Mouse (Mus musculus) stomach, postnatal 0 days (tissue): ENCODE measurements at regions not wholly inside any gene's neighbourhood (a gene's known extent, or its start where the extent isn't known, plus 50 kb on each side); places are given as distances from the start of the nearest gene placed in this dataset.

ENCODE experiments used
- ATAC-seq: fragments of 200-750 bp; cut with Nextera tagmentation; 2 replicates; pipeline ENCODE4 v1.8.0; 2017; ENCODE audit not compliant: low FRiP score, low TSS enrichment
- DNase-seq: peaks from one replicate; pipeline ENCODE4 v3.0.0-alpha.2; 2016; ENCODE audit warnings: low spot score
- H3K27ac ChIP-seq: fragments of 300-500 bp; sonication (generic); replicated peaks from 2 replicates; pipeline ENCODE4 v1.5.1; 2014; ENCODE audit warnings: mild to moderate bottlenecking, control low read depth
- H3K27me3 ChIP-seq: fragments of 300-500 bp; sonication (generic); 2 replicates; pipeline ENCODE4 v1.6.1; 2014; ENCODE audit warnings: low read length; ENCODE audit not compliant: control insufficient read depth, insufficient read depth
- H3K36me3 ChIP-seq: fragments of 300-500 bp; sonication (generic); 2 replicates; pipeline ENCODE4 v1.6.1; 2014; ENCODE audit warnings: low read length, mixed read lengths; ENCODE audit not compliant: control insufficient read depth, insufficient read depth
- H3K4me1 ChIP-seq: fragments of 300-500 bp; sonication (generic); replicated peaks from 2 replicates; pipeline ENCODE4 v1.6.1; 2014; ENCODE audit warnings: antibody characterized with exemption; ENCODE audit not compliant: control insufficient read depth, insufficient read depth
- H3K4me2 ChIP-seq: fragments of 300-500 bp; sonication (generic); replicated peaks from 2 replicates; pipeline ENCODE4 v1.6.1; 2014; ENCODE audit warnings: low read depth, mild to moderate bottlenecking, control low read depth, moderate library complexity
- H3K4me3 ChIP-seq: fragments of 300-500 bp; sonication (generic); 2 replicates; pipeline ENCODE4 v1.5.1; 2014; ENCODE audit warnings: low read depth, low read length, control low read depth
- H3K9ac ChIP-seq: fragments of 300-500 bp; sonication (generic); 2 replicates; pipeline ENCODE4 v1.6.1; 2014; ENCODE audit warnings: mild to moderate bottlenecking, low read length, control low read depth, mixed read lengths
- H3K9me3 ChIP-seq: fragments of 300-500 bp; sonication (generic); 2 replicates; pipeline ENCODE4 v1.6.1; 2016; ENCODE audit warnings: low read length; ENCODE audit not compliant: control insufficient read depth
- CTCF ChIP-seq: IDR thresholded peaks from 2 replicates; pipeline ENCODE4 v1.5.1; 2016; ENCODE audit warnings: antibody characterized with exemption, low read depth, mild to moderate bottlenecking, moderate library complexity
- EP300 ChIP-seq: optimal IDR thresholded peaks from 2 replicates; pipeline ENCODE3; 2016; ENCODE audit warnings: antibody characterized with exemption
- WGBS: fragments of 180-500 bp; shearing (Covaris S2); extraction: QIAGEN DNeasy Blood & Tissue Kit; methylation state at CpG from one replicate; pipeline ENCODE4 v1.1.7; 2014; 5-methylcytosine and 5-hydroxymethylcytosine counted together

DNA sequence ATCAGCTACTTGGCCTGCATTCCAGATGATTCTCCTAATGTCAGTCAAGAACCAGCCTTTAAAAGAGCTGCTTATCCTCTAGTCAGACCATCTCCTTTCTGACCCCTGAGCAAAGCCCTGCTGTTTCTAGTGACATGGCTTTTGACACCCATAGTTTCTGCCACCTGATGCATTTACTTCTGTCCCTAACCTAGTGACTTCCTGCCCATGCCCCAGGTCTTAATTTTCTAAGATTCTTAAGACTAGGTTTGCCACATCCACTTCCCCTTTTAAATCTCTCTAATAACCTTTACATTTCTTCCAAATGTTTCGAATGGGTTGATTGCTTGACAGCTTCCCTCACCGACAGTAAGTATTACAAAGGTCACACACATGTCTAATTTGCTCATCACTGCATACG, 321.1 kb upstream of the Trib2 start:
- H3K4me3 ChIP-seq = no peak overlapping the region
- no peak overlapping the region for H3K4me2 ChIP-seq
- no peak for ATAC-seq
- H3K9ac ChIP-seq = no peak overlapping the region
- H3K4me1 ChIP-seq = no peaks in the 10 kb centered on the region
- H3K27ac ChIP-seq = no peak overlapping the region
- no peaks in the 10 kb centered on the region for H3K36me3 ChIP-seq
- no peaks in the 10 kb centered on the region for H3K9me3 ChIP-seq
- no peaks in the 10 kb centered on the region for H3K27me3 ChIP-seq
- DNase-seq = no peak
- TF ChIP-seq CTCF = no peak
- no peak for TF ChIP-seq EP300
- 88% methylated on average over 3 of the region's 3 CpGs for WGBS

DNA sequence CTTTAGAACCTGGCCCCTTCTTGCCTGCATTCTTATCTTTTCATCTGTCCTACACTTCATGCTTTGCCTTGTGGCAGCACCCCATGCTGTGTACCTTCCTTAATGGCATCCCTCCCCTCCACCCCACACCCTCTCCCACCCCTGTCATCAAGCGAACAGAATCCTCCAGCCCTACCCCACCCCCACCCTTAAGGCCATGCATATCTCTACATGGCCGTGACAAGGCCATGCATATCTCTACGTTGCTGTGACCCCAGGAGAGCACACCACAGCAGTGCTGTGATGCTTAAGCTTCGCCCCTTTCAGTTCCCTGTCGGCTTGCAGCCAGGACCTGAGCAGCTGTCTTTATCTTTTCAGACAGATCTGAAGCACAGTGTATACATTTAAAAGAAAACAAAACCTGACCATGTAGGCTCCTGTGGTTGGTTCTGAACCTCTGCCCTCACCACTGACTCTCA, 319.5 kb upstream of the Trib2 start:
- Histone ChIP-seq H3K9ac (no peak overlapping the region), H3K27ac (no peak overlapping the region), H3K27me3 (no peaks in the 10 kb centered on the region), H3K4me1 (no peaks in the 10 kb centered on the region), H3K4me3 (no peak overlapping the region), H3K9me3 (no peaks in the 10 kb centered on the region), H3K4me2 (no peak overlapping the region), H3K36me3 (no peaks in the 10 kb centered on the region)
- ATAC-seq (no peak), DNase-seq (no peak)
- no peak for TF ChIP-seq CTCF
- no peak for TF ChIP-seq EP300
- 17% methylated on average over 5 of the region's 5 CpGs for WGBS

DNA sequence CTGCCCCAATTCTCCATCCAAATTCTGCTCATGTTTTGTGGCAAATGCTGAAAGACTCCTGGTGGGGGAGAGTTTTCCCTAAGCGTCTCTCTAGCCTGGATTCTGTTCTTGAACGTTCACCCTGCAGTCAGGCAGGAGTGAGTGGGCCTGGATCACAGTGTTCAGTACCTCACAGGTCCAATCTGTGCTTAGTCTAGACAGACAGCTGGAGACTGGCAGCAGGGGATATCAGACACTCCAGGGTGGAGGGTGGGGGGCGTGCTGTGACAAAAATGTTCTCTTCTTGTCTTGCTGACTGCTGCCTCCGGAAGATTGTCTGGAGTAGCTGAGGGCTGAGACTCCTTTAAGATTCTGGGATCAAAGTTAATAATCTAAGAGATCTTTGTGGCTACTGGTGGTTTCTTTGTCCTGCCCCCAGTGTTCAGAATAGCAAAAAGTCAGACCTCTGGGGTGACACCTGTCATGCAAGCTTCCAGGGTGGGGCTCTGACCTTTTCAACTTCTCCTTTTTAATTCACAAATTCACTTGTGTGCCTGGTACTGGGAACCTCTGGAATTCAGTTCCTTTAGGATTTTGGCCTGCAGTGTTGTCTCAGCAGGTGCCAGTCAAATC, 319.0 kb upstream of the Trib2 start:
- H3K9me3 ChIP-seq = no peaks in the 10 kb centered on the region
- H3K9ac ChIP-seq = no peak overlapping the region
- no peaks in the 10 kb centered on the region for H3K4me1 ChIP-seq
- H3K27me3 ChIP-seq = no peaks in the 10 kb centered on the region
- no peak overlapping the region for H3K4me2 ChIP-seq
- ATAC-seq (no peak), DNase-seq (no peak)
- no peak overlapping the region for H3K4me3 ChIP-seq
- TF ChIP-seq CTCF (no peak), EP300 (no peak)
- WGBS = 51% methylated on average over 4 of the region's 4 CpGs
- H3K36me3 ChIP-seq = no peaks in the 10 kb centered on the region
- no peak overlapping the region for H3K27ac ChIP-seq

DNA sequence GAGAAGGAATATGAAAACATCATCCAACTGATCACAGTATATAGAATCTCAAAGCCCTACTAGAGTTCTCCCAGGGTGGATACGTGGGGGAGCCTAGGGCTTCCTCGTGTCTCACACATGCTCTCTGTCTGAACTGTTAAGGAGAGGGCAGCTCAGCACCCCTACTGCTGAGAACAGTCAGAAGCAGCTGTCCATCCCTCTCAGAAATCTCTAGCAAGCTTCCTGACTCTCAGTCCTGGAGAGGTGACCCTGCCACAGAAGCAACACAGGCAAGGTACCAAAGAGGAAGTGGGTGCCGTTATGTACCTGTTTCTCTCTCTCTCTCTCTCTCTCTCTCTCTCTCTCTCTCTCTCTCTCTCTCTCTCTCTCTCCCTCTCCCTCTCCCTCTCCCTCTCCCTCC, 317.7 kb upstream of the Trib2 start:
- no peak overlapping the region for H3K4me3 ChIP-seq
- no peak overlapping the region for H3K4me2 ChIP-seq
- no peak overlapping the region for H3K27ac ChIP-seq
- no peak for TF ChIP-seq CTCF
- TF ChIP-seq EP300 = no peak
- no peaks in the 10 kb centered on the region for H3K9me3 ChIP-seq
- WGBS = 84% methylated on average over 3 of the region's 3 CpGs
- DNase-seq = no peak
- no peaks in the 10 kb centered on the region for H3K36me3 ChIP-seq
- no peak overlapping the region for H3K9ac ChIP-seq
- no peak for ATAC-seq
- H3K4me1 ChIP-seq = no peaks in the 10 kb centered on the region
- no peaks in the 10 kb centered on the region for H3K27me3 ChIP-seq

DNA sequence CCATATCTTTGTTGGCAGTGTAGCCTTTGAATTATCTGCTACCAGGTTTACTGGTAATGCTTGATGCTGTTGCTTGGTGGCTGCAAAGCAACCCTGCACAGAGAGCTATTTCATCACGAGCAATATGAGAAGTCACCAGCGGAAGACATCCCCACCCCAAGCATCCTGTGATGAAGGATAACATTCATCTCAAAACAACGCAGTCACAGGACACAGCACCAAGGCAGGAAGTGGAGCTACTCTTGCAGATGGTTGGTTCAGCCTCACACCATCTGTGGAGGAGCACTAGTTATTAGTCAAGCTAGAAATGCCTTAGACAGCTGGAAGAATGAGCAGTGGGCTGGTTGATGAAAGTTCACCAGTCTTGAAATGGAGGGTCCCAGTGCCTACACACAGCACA, 316.5 kb upstream of the Trib2 start:
- TF ChIP-seq CTCF (no peak), EP300 (no peak)
- ATAC-seq (no peak), DNase-seq (no peak)
- Histone ChIP-seq H3K4me1 (no peaks in the 10 kb centered on the region), H3K4me3 (no peak overlapping the region), H3K27ac (no peak overlapping the region), H3K4me2 (no peak overlapping the region), H3K36me3 (no peaks in the 10 kb centered on the region), H3K9ac (no peak overlapping the region), H3K27me3 (no peaks in the 10 kb centered on the region), H3K9me3 (no peaks in the 10 kb centered on the region)
- 76% methylated on average over 3 of the region's 3 CpGs for WGBS

DNA sequence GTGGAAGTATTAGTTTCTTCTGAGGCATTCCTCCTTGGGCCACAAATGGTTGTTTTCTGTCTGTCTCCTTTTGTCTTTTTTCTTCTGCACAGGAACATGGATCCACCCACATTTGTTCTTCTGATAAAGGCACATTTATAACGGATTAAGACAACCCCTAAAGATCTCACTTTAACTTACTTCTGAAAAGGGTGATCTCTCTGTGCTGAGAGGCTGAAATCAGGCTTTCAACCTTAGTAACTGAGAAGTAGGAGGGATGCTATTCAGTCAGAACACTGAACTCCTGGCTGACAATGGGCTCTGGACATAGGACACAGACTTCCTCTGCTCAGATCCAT, 315.0 kb upstream of the Trib2 start:
- H3K4me3 ChIP-seq = no peak overlapping the region
- no peak for TF ChIP-seq EP300
- TF ChIP-seq CTCF = no peak
- H3K4me2 ChIP-seq = no peak overlapping the region
- no peaks in the 10 kb centered on the region for H3K9me3 ChIP-seq
- H3K27me3 ChIP-seq = no peaks in the 10 kb centered on the region
- WGBS = 41% methylated on average over 1 of the region's 1 CpGs
- H3K4me1 ChIP-seq = no peaks in the 10 kb centered on the region
- ATAC-seq = no peak
- H3K9ac ChIP-seq = no peak overlapping the region
- DNase-seq = no peak
- no peaks in the 10 kb centered on the region for H3K36me3 ChIP-seq
- no peak overlapping the region for H3K27ac ChIP-seq
